Mouse (Mus musculus) heart, adult 2 months (tissue): ENCODE measurements at regions not wholly inside any gene's neighbourhood (a gene's known extent, or its start where the extent isn't known, plus 50 kb on each side); places are given as distances from the start of the nearest gene placed in this dataset.

Source experiments
- CTCF ChIP-seq: fragments of 200-600 bp; IDR thresholded peaks from 2 replicates; pipeline ENCODE4 v1.8.1; 2022; ENCODE audit warnings: antibody characterized with exemption, mild to moderate bottlenecking, moderate library complexity
- EP300 ChIP-seq: fragments of 200-500 bp; IDR thresholded peaks from 2 replicates; pipeline ENCODE4 v1.6.1; 2011; ENCODE audit warnings: low read depth, low read length, control low read depth; ENCODE audit not compliant: insufficient read depth
- POLR2A ChIP-seq: fragments of 200-500 bp; IDR thresholded peaks from 2 replicates; pipeline ENCODE4 v1.6.1; 2011; ENCODE audit warnings: mild to moderate bottlenecking, low read depth, low read length, control low read depth; ENCODE audit not compliant: insufficient read depth

GRCm38 (mm10) chr6:51677162-51677996 is 153.7 kb downstream of the Snx10 start:
- TF ChIP-seq POLR2A = no peak
- TF ChIP-seq EP300 = no peak
- no peak for TF ChIP-seq CTCF
